Mouse (Mus musculus): ENCODE measurements around the gene 9930111J21Rik1. TPM values are rescaled to one million over a fixed set of nuclear protein-coding genes. Genes with fewer than 3 reads are reported as not detected.
"Not testable (repeated sequence)": the region's sequence is repeated elsewhere in the genome, so short reads cannot be mapped to it uniquely, and the experiment has no call there.

Gene 9930111J21Rik1
- polyA plus RNA-seq, 1 experiment from 2014 or later: 0.23 TPM

DNA sequence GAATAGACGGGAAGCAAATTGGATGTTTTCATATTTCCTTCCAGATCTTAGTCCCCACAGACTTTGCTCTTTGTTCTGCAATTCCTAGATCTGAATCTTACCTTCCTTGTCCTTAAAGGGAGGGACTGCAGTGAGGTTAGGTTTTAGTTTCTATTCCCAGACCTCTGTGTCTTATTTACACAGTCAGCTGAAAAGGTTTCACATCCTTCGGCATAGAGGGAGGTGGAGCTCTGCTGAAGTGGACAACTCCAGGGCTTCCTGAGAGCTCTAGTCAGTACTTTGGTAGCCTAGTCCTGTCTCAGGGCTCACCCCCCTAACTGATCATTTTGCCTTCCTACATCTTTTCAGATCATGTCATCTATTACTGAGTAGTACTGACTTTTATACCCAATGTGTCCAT lies 77.2 kb downstream of the 9930111J21Rik1 start, which contains the start of gene Gm5431:
Gene Gm5431, minus strand, starts transcription at position 194 of the 400 bp plus-strand sequence.
- no peak within 1 kb of the TSS for H3K4me3 ChIP-seq
- no peak for ATAC-seq (ENCODE audit: low FRiP score, low read depth)
- H3K27me3 ChIP-seq: no peaks in the 10 kb centered on the region
- no peaks in the 10 kb centered on the region for H3K4me1 ChIP-seq
- H3K9me3 ChIP-seq: no peaks in the 10 kb centered on the region
- no peak within 1 kb of the TSS for H3K9ac ChIP-seq
- 78% methylated on average over 2 of the region's 2 CpGs for WGBS
- H3K27ac ChIP-seq: no peak within 1 kb of the TSS
- no peaks in the 10 kb centered on the region for H3K36me3 ChIP-seq
- H3K4me2 ChIP-seq (replicated peaks): no peak within 1 kb of the TSS

DNA sequence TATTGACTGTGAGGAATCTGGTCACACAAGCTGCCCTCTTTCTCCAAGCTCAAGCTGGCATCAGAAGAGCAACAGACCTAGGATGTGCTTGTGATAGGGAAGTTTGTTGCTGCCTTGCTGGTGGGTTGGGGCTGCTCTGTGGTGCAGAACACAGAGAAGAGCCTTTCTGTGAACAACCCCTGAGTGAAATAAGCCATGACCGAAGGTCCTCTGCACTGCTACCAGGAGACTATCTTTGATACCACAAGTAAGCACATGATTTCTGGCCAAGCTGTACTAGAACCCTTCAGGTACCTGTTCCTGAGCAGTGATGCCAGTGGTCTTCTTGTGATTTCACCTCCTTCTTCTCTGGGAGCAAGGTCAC lies 77.6 kb downstream of the 9930111J21Rik1 start:
- H3K4me2 ChIP-seq (replicated peaks); H3K4me1 ChIP-seq; H3K9ac ChIP-seq; H3K4me3 ChIP-seq; H3K36me3 ChIP-seq; H3K27ac ChIP-seq; ATAC-seq (ENCODE audit: low FRiP score, low read depth); H3K9me3 ChIP-seq; H3K27me3 ChIP-seq: not testable (repeated sequence)
- WGBS: 95% methylated on average over 1 of the region's 1 CpGs

- H3K4me3 ChIP-seq; H3K9ac ChIP-seq; H3K4me2 ChIP-seq (replicated peaks); H3K27me3 ChIP-seq; H3K36me3 ChIP-seq; H3K4me1 ChIP-seq; H3K27ac ChIP-seq; ATAC-seq (ENCODE audit: low FRiP score, low read depth); H3K9me3 ChIP-seq: not testable (repeated sequence)
- WGBS: 82% methylated on average over 6 of the region's 6 CpGs
These were observed 78.3 kb downstream of the 9930111J21Rik1 start for GRCm38 (mm10) chr11:48900654-48901566.

DNA sequence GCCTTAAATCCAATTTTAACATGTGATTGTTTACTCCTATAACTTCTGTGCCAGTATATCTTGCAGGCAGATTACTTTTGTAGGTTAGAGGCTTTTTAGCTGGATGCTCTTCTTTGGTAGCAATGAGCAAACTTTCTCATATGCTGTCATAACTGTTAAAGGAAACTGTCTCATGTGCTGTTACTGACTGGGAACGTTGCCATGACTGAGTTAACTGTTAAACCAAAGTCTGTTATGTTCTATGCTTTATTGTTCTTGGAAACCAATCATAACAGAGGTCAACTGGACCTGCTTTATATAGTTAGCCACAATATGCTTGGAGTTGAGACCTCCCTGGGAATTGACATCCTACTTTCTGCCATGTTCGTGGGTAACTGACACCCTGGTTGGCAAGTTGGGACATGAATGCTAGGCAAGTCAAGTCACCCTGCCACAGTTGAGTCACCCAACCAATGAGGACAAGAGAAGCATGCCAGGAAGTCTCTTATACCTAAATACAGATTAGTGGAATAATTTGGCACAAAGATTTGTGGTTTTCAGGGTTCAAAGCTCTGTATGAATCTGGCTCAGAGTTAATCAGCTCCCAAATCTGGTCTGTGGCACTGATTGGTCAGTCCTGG lies 80.3 kb downstream of the 9930111J21Rik1 start:
- Histone ChIP-seq H3K27ac (no peak overlapping the region), H3K4me1 (no peaks in the 10 kb centered on the region), H3K36me3 (no peaks in the 10 kb centered on the region), H3K4me2 (replicated peaks) (no peak overlapping the region), H3K27me3 (no peaks in the 10 kb centered on the region), H3K9me3 (no peaks in the 10 kb centered on the region), H3K9ac (no peak overlapping the region), H3K4me3 (no peak overlapping the region)
- no peak for ATAC-seq (ENCODE audit: low FRiP score, low read depth)
- WGBS: 78% methylated on average over 2 of the region's 2 CpGs

Other genes with a start within 250 kb of the 9930111J21Rik1 start
- gene Rack1, start 179.1 kb downstream of the 9930111J21Rik1 start, polyA plus RNA-seq (2015; fragmentation: Nextera tagmentation; extraction: Ambion mirVana): 706 and 735 TPM in 2 replicates
- 7.8 and 8.7 TPM in 2 replicates for gene Trim41, start 162.0 kb downstream of the 9930111J21Rik1 start, polyA plus RNA-seq (2015; fragmentation: Nextera tagmentation; extraction: Ambion mirVana)
- 1.0 and 1.2 TPM in 2 replicates for gene Trim7, start 153.3 kb downstream of the 9930111J21Rik1 start, polyA plus RNA-seq (2015; fragmentation: Nextera tagmentation; extraction: Ambion mirVana)
- gene Gm12184, start 152.7 kb downstream of the 9930111J21Rik1 start, polyA plus RNA-seq (2015; fragmentation: Nextera tagmentation; extraction: Ambion mirVana): 3.1 and 4.9 TPM in 2 replicates
- 4.6 and 5.4 TPM in 2 replicates for gene Irgm1, start 107.7 kb downstream of the 9930111J21Rik1 start, polyA plus RNA-seq (2015; fragmentation: Nextera tagmentation; extraction: Ambion mirVana)
- 0.10 and 0.13 TPM in 2 replicates for gene Gm5431, start 77.2 kb downstream of the 9930111J21Rik1 start, polyA plus RNA-seq (2015; fragmentation: Nextera tagmentation; extraction: Ambion mirVana)
- 3.1 and 3.3 TPM in 2 replicates for gene Psme2b, start 33.2 kb downstream of the 9930111J21Rik1 start, polyA plus RNA-seq (2015; fragmentation: Nextera tagmentation; extraction: Ambion mirVana)
- gene Olfr56, start 509 bp downstream of the 9930111J21Rik1 start, polyA plus RNA-seq (2015; fragmentation: Nextera tagmentation; extraction: Ambion mirVana): not detected in 2 replicates
- not detected in 2 replicates for gene Gm12185, start 12.8 kb upstream of the 9930111J21Rik1 start, polyA plus RNA-seq (2015; fragmentation: Nextera tagmentation; extraction: Ambion mirVana)
- gene Tgtp1, start 14.8 kb upstream of the 9930111J21Rik1 start, polyA plus RNA-seq (2015; fragmentation: Nextera tagmentation; extraction: Ambion mirVana): 0.23 and 0.47 TPM in 2 replicates
- 0.24 and 0.27 TPM in 2 replicates for gene 9930111J21Rik2, start 71.8 kb upstream of the 9930111J21Rik1 start, polyA plus RNA-seq (2015; fragmentation: Nextera tagmentation; extraction: Ambion mirVana)
- 0.28 TPM in 1 of 2 replicates, not detected in the other for gene Tgtp2, start 84.8 kb upstream of the 9930111J21Rik1 start, polyA plus RNA-seq (2015; fragmentation: Nextera tagmentation; extraction: Ambion mirVana)
- 0.90 and 0.98 TPM in 2 replicates for gene Ifi47, start 97.2 kb upstream of the 9930111J21Rik1 start, polyA plus RNA-seq (2015; fragmentation: Nextera tagmentation; extraction: Ambion mirVana)
- 0.04 TPM in 1 of 2 replicates, not detected in the other for gene Olfr1396, start 135.5 kb upstream of the 9930111J21Rik1 start, polyA plus RNA-seq (2015; fragmentation: Nextera tagmentation; extraction: Ambion mirVana)
- not detected in 2 replicates for gene Olfr1395, start 162.9 kb upstream of the 9930111J21Rik1 start, polyA plus RNA-seq (2015; fragmentation: Nextera tagmentation; extraction: Ambion mirVana)
- not detected in 2 replicates for gene Olfr1394, start 175.0 kb upstream of the 9930111J21Rik1 start, polyA plus RNA-seq (2015; fragmentation: Nextera tagmentation; extraction: Ambion mirVana)
- 1.0 and 1.5 TPM in 2 replicates for gene Btnl9, start 207.8 kb upstream of the 9930111J21Rik1 start, polyA plus RNA-seq (2015; fragmentation: Nextera tagmentation; extraction: Ambion mirVana)
- 44.5 and 48.8 TPM in 2 replicates for gene Zfp62, start 223.9 kb upstream of the 9930111J21Rik1 start, polyA plus RNA-seq (2015; fragmentation: Nextera tagmentation; extraction: Ambion mirVana)

Measured in limb, embryonic 13.5 days (tissue).